Mouse (Mus musculus): ENCODE measurements around the gene Dgat2. TPM values are rescaled to one million over a fixed set of nuclear protein-coding genes. Genes with fewer than 3 reads are reported as not detected.

Dgat2 gene
- polyA plus RNA-seq (2021; fragmentation: Nextera tagmentation) = 141 and 158 TPM in 2 replicates
- long read RNA-seq, experiment 1, transcript Dgat2-201 (8 exons, 2,262 nt) = major isoform, 391 of 447 reads
- long read RNA-seq, experiment 1, partial matches to known transcripts = 17 of 447 reads
- long read RNA-seq, experiment 1, other reads (novel, unspliced or antisense) = 39 of 447 reads
- long read RNA-seq, experiment 2, transcript Dgat2-201 (8 exons, 2,262 nt) = major isoform, 1,120 of 1,285 reads
- long read RNA-seq, experiment 2, partial matches to known transcripts = 87 of 1,285 reads
- long read RNA-seq, experiment 2, other reads (novel, unspliced or antisense) = 78 of 1,285 reads

GRCm38 (mm10) chr7:99182432-99183172, at the start of gene Dgat2:
Gene Dgat2, minus strand, starts transcription at chr7:99182719.

GRCm38 (mm10) chr7:99140984-99141918, 41.3 kb downstream of the Dgat2 start, which contains the start of gene Uvrag:
Gene Uvrag, minus strand, starts transcription at chr7:99141141.

Other genes starting within 250 kb of the Dgat2 start
- gene Uvrag, start 41.6 kb downstream of the Dgat2 start, polyA plus RNA-seq (2021; fragmentation: Nextera tagmentation) = 18.8 and 19.1 TPM in 2 replicates
- gene Mogat2, start 55.9 kb upstream of the Dgat2 start, polyA plus RNA-seq (2021; fragmentation: Nextera tagmentation) = not detected in 2 replicates
- 32.3 and 33.7 TPM in 2 replicates for gene Map6, start 84.7 kb upstream of the Dgat2 start, polyA plus RNA-seq (2021; fragmentation: Nextera tagmentation)
- 3.0 and 3.6 TPM in 2 replicates for gene Serpinh1, start 170.5 kb upstream of the Dgat2 start, polyA plus RNA-seq (2021; fragmentation: Nextera tagmentation)
- gene Gdpd5, start 198.7 kb upstream of the Dgat2 start, polyA plus RNA-seq (2021; fragmentation: Nextera tagmentation) = 7.9 and 9.0 TPM in 2 replicates

Measured in layer of hippocampus, adult 6 months (tissue).